Mouse (Mus musculus): ENCODE results near the gene Ganab.
"Not testable (repeated sequence)": the region's sequence is repeated elsewhere in the genome, so short reads cannot be mapped to it uniquely, and the experiment has no call there.

Gene Ganab

GRCm38 (mm10) chr19:8888511-8889385 is 9.1 kb upstream of the Ganab start, which contains the start of the genes 1810009A15Rik and Gm49416:
Gene 1810009A15Rik (plus strand): TSS chr19:8888853.
Gene Gm49416 (plus strand): TSS chr19:8888926.
- DNase-seq = peak; percentile 97 to 98

GRCm38 (mm10) chr19:8892829-8893766 is 4.8 kb upstream of the Ganab start, which contains the start of gene Ints5:
Gene Ints5 (plus strand): TSS chr19:8893005.
- DNase-seq = peak; percentile 85 to 90

GRCm38 (mm10) chr19:8895397-8895960 is 2.4 kb upstream of the Ganab start:
- no peak for DNase-seq

GRCm38 (mm10) chr19:8896231-8896630 is 1.6 kb upstream of the Ganab start:
- DNase-seq = not testable (repeated sequence)

GRCm38 (mm10) chr19:8897211-8897864 is 533 bp upstream of the Ganab start:
- peak; percentile 62 to 78 for DNase-seq

- DNase-seq = peak; percentile 10 to 46
These were observed 705 bp downstream of the Ganab start for GRCm38 (mm10) chr19:8898576-8898975.

GRCm38 (mm10) chr19:8899079-8899478 is 1.2 kb downstream of the Ganab start:
- peak in 1 of 2 experiments; percentile 38 for DNase-seq

- DNase-seq = no peak
These were observed 5.5 kb downstream of the Ganab start for GRCm38 (mm10) chr19:8903412-8903811.

GRCm38 (mm10) chr19:8908531-8908930 is 10.7 kb downstream of the Ganab start:
- DNase-seq = no peak

GRCm38 (mm10) chr19:8911810-8912209 is 13.9 kb downstream of the Ganab start:
- no peak for DNase-seq

GRCm38 (mm10) chr19:8914212-8914611 is 16.3 kb downstream of the Ganab start:
- no peak for DNase-seq

GRCm38 (mm10) chr19:8919000-8919399 is 21.1 kb downstream of the Ganab start:
- DNase-seq = no peak

- DNase-seq = no peak
These were observed 21.8 kb downstream of the Ganab start for GRCm38 (mm10) chr19:8919684-8920072.

- DNase-seq = peak; percentile 96 to 98
These were observed 22.3 kb downstream of the Ganab start, which contains the start of gene B3gat3 for GRCm38 (mm10) chr19:8920073-8920736. Gene B3gat3 (plus strand): TSS chr19:8920374.

- peak; percentile 66 to 69 for DNase-seq
These were observed 23.0 kb downstream of the Ganab start for GRCm38 (mm10) chr19:8920836-8921291.

GRCm38 (mm10) chr19:8921741-8922140 is 23.9 kb downstream of the Ganab start:
- no peak for DNase-seq

GRCm38 (mm10) chr19:8926766-8927165 is 28.9 kb downstream of the Ganab start:
- no peak for DNase-seq

- no peak for DNase-seq
These were observed 30.1 kb downstream of the Ganab start for GRCm38 (mm10) chr19:8927891-8928525.

- no peak for DNase-seq
These were observed 30.9 kb downstream of the Ganab start for GRCm38 (mm10) chr19:8928689-8929223.

GRCm38 (mm10) chr19:8929224-8930088 is 31.6 kb downstream of the Ganab start, which contains the start of the genes Rom1 and Eml3:
Gene Rom1 (minus strand): TSS chr19:8929356.
Gene Eml3 (plus strand): TSS chr19:8929552.
- DNase-seq = peak; percentile 94 to 95

Measured in kidney, postnatal 25 days (tissue).